Mouse (Mus musculus) liver, embryonic 14.5 days (tissue): ENCODE data around the gene Dmkn. TPM values are rescaled to one million over a fixed set of nuclear protein-coding genes. Genes with fewer than 3 reads are reported as not detected.
A peak's percentile ranks its signal among the peaks of the same experiment; 100 is the strongest.

Experiments
- ATAC-seq: fragments of 200-750 bp; cut with Nextera tagmentation; 2 replicates; pipeline ENCODE4 v1.8.0; 2017; ENCODE audit warnings: moderate number of reproducible peaks, mild to moderate bottlenecking, moderate library complexity; ENCODE audit not compliant: insufficient read depth
- DNase-seq, 3 experiments: peaks; one replicate each; pipeline ENCODE4 v3.0.0-alpha.2; 2012 to 2013; ENCODE audit warnings: low read depth in 3 of 3, low spot score in 3 of 3
- H3K27ac ChIP-seq: fragments of 300-500 bp; sonication (generic); 2 replicates; pipeline ENCODE4 v1.5.1; 2014; ENCODE audit warnings: moderate library complexity, mild to moderate bottlenecking, control low read depth, inconsistent platforms
- H3K27me3 ChIP-seq: fragments of 300-500 bp; sonication (generic); 2 replicates; pipeline ENCODE4 v1.6.1; 2014; ENCODE audit warnings: mild to moderate bottlenecking, low read length, moderate library complexity; ENCODE audit not compliant: control insufficient read depth, insufficient read depth
- H3K36me3 ChIP-seq: fragments of 300-500 bp; sonication (generic); replicated peaks from 2 replicates; pipeline ENCODE4 v1.6.1; 2014; ENCODE audit warnings: low read depth; ENCODE audit not compliant: control insufficient read depth, insufficient read depth
- H3K4me1 ChIP-seq, 2 experiments: fragments of 200-500 bp in 1 of 2; fragments of 300-500 bp in 1 of 2; sonication (generic) in 1 of 2; replicated peaks; 2 replicates each; pipeline ENCODE4 v1.6.1; 2012 to 2014; ENCODE audit warnings: antibody characterized with exemption in 1 of 2, inconsistent platforms in 1 of 2, low read length in 1 of 2; ENCODE audit not compliant: control insufficient read depth in 2 of 2, insufficient read depth in 2 of 2
- H3K4me2 ChIP-seq: fragments of 300-500 bp; sonication (generic); 2 replicates; pipeline ENCODE4 v1.6.1; 2014; ENCODE audit warnings: low read depth, mild to moderate bottlenecking, control low read depth, moderate library complexity
- H3K4me3 ChIP-seq, 2 experiments: fragments of 200-500 bp in 1 of 2; fragments of 300-500 bp in 1 of 2; sonication (generic) in 1 of 2; 2 replicates each; pipeline ENCODE4 v1.5.1; 2012 to 2014; ENCODE audit warnings: low read depth in 2 of 2, low read length in 2 of 2, mild to moderate bottlenecking in 2 of 2, control low read depth in 1 of 2, inconsistent platforms in 1 of 2, moderate library complexity in 1 of 2; ENCODE audit not compliant: insufficient read depth in 1 of 2
- H3K9ac ChIP-seq: fragments of 300-500 bp; sonication (generic); replicated peaks from 2 replicates; pipeline ENCODE4 v1.6.1; 2014; ENCODE audit warnings: mild to moderate bottlenecking, control low read depth, moderate library complexity
- H3K9me3 ChIP-seq: fragments of 300-500 bp; sonication (generic); 2 replicates; pipeline ENCODE4 v1.6.1; 2016; ENCODE audit warnings: low read length, mixed read lengths; ENCODE audit not compliant: control insufficient read depth
- CTCF ChIP-seq: IDR thresholded peaks from 2 replicates; pipeline ENCODE4 v1.5.1; 2016; ENCODE audit warnings: antibody characterized with exemption, low read depth, control low read depth
- EP300 ChIP-seq: IDR thresholded peaks from 2 replicates; pipeline ENCODE4 v1.6.1; 2016; ENCODE audit warnings: antibody characterized with exemption, low read depth
- WGBS: fragments of 180-500 bp; shearing (Covaris S2); extraction: QIAGEN DNeasy Blood & Tissue Kit; methylation state at CpG from one replicate; pipeline ENCODE4 v1.1.7; 2014; ENCODE audit not compliant: insufficient replicate concordance; 5-methylcytosine and 5-hydroxymethylcytosine counted together
- polyA plus RNA-seq, 2 experiments: library from polyadenylated mRNA; depleted of rRNA in 1 of 2; stranded (reverse) in 1 of 2; unstranded in 1 of 2; fragments of >200 nt; fragmentation: Nextera tagmentation in 1 of 2; extraction: Ambion mirVana in 1 of 2; gene quantifications; 2 replicates each; pipeline versions ENCODE4 v1.2.1 to v1.2.3; 2012 to 2014

Gene Dmkn
- polyA plus RNA-seq, 2 experiments, result 0.20 to 0.26 TPM

GRCm38 (mm10) chr7:30803256-30803655 is 39.7 kb downstream of the Dmkn start:
- H3K9me3 ChIP-seq, result peaks cover 4% of the 10 kb centered on the region
- H3K9ac ChIP-seq, result no peak overlapping the region
- no peaks in the 10 kb centered on the region for H3K4me1 ChIP-seq
- H3K4me2 ChIP-seq, result no peak overlapping the region
- no peaks in the 10 kb centered on the region for H3K36me3 ChIP-seq
- WGBS, result 58% methylated on average over 3 of the region's 3 CpGs
- no peak overlapping the region for H3K4me3 ChIP-seq
- no peak for DNase-seq
- no peaks in the 10 kb centered on the region for H3K27me3 ChIP-seq
- H3K27ac ChIP-seq, result no peak overlapping the region
- TF ChIP-seq EP300 (no peak), CTCF (0 out of 2 replicates have a peak, but pooled peaks have one; percentile 6)
- no peak for ATAC-seq

GRCm38 (mm10) chr7:30804026-30804715 is 40.6 kb downstream of the Dmkn start:
- H3K4me1 ChIP-seq, result no peaks in the 10 kb centered on the region
- no peak overlapping the region for H3K4me2 ChIP-seq
- H3K9ac ChIP-seq, result no peak overlapping the region
- no peaks in the 10 kb centered on the region for H3K27me3 ChIP-seq
- no peak overlapping the region for H3K27ac ChIP-seq
- TF ChIP-seq CTCF (no peak), EP300 (no peak)
- no peak for ATAC-seq
- H3K9me3 ChIP-seq, result peaks cover 4% of the 10 kb centered on the region
- 58% methylated on average over 9 of the region's 9 CpGs for WGBS
- no peak for DNase-seq
- H3K4me3 ChIP-seq, result no peak overlapping the region
- no peaks in the 10 kb centered on the region for H3K36me3 ChIP-seq

- DNase-seq, result no peak
- ATAC-seq, result no peak
- Histone ChIP-seq H3K9ac (no peak overlapping the region), H3K4me3 (no peak overlapping the region), H3K4me1 (no peaks in the 10 kb centered on the region), H3K9me3 (no peaks in the 10 kb centered on the region), H3K36me3 (no peaks in the 10 kb centered on the region), H3K27ac (no peak overlapping the region), H3K27me3 (no peaks in the 10 kb centered on the region), H3K4me2 (no peak overlapping the region)
- 35% methylated on average over 6 of the region's 6 CpGs for WGBS
- TF ChIP-seq CTCF, result peak; percentile 80
- TF ChIP-seq EP300, result no peak
Measured at GRCm38 (mm10) chr7:30805924-30806323, 42.4 kb downstream of the Dmkn start.

- H3K9ac ChIP-seq, result no peak overlapping the region
- ATAC-seq (no peak), DNase-seq (no peak)
- no peaks in the 10 kb centered on the region for H3K9me3 ChIP-seq
- no peaks in the 10 kb centered on the region for H3K36me3 ChIP-seq
- no peaks in the 10 kb centered on the region for H3K27me3 ChIP-seq
- no peak overlapping the region for H3K27ac ChIP-seq
- 49% methylated on average over 6 of the region's 6 CpGs for WGBS
- H3K4me1 ChIP-seq, result peaks cover 0 to 10% of the 10 kb centered on the region in 2 experiments; a peak in 1 of 4 replicates
- no peak overlapping the region for H3K4me2 ChIP-seq
- peak; percentile 62 for TF ChIP-seq CTCF
- no peak for TF ChIP-seq EP300
- no peak overlapping the region for H3K4me3 ChIP-seq
Measured at GRCm38 (mm10) chr7:30810319-30810718, 46.8 kb downstream of the Dmkn start.

GRCm38 (mm10) chr7:30811757-30812290 is 48.3 kb downstream of the Dmkn start:
- Histone ChIP-seq H3K27ac (no peak overlapping the region; the same call in 1 of the 2 replicates), H3K36me3 (no peaks in the 10 kb centered on the region), H3K9me3 (no peaks in the 10 kb centered on the region), H3K4me3 (no peak overlapping the region), H3K27me3 (no peaks in the 10 kb centered on the region), H3K4me2 (peak overlapping the region; percentile 11; the same call in 1 of the 2 replicates), H3K9ac (no peak overlapping the region), H3K4me1 (peaks cover 0 to 10% of the 10 kb centered on the region in 2 experiments; a peak in 1 of 4 replicates)
- WGBS, result 7% methylated on average over 9 of the region's 9 CpGs
- DNase-seq (no peak), ATAC-seq (peak; percentile 53; the same call in 1 of the 2 replicates)
- TF ChIP-seq CTCF, result no peak
- TF ChIP-seq EP300, result no peak
